Mouse (Mus musculus): ENCODE data around the gene Pank3. TPM values are rescaled to one million over a fixed set of nuclear protein-coding genes. Genes with fewer than 3 reads are reported as not detected.

Pank3 gene
- total and polyA plus RNA-seq, 3 experiments, result 18.2 to 40.2 (median 22.5) TPM

- dilution Hi-C loops (cut with MboI; ENCODE audit: extremely low pct_ligation_motif_present, extremely low pct_unique_long_range_greater_than_20kb, low sequenced_read_pairs) (no loop called here), in situ Hi-C loops (cut with MboI; ENCODE audit: low pct_ligation_motif_present, low pct_unique_long_range_greater_than_20kb, low sequenced_read_pairs) (no loop called here)
- no peaks in the 10 kb centered on the region for H3K36me3 ChIP-seq (replicated peaks in 1 of 2; ENCODE audit: control insufficient read depth in 1 of 2, insufficient read depth in 1 of 2, low read length in 1 of 2)
- H3K4me3 ChIP-seq (replicated peaks in 1 of 3; ENCODE audit: low read depth in 2 of 3, low read length in 2 of 3, poor library complexity in 1 of 3), result no peak overlapping the region
- no peak overlapping the region for H3K9ac ChIP-seq (ENCODE audit: insufficient read depth, low read depth)
- DNase-seq (ENCODE audit: extremely low read depth), result no peak
- H3K9me3 ChIP-seq (replicated peaks; ENCODE audit: low read length), result no peaks in the 10 kb centered on the region
- H3K79me2 ChIP-seq (replicated peaks; ENCODE audit: control insufficient read depth, extremely low read depth, insufficient read depth, poor library complexity, severe bottlenecking), result no peaks in the 10 kb centered on the region
- no peak for TF ChIP-seq POLR2AphosphoS2 (IDR thresholded peaks at IDR 0.05; ENCODE audit: low read depth, low read length)
- no peak for TF ChIP-seq SMC3 (IDR thresholded peaks at IDR 0.05; ENCODE audit: low read depth, low read length)
- no peak for TF ChIP-seq HCFC1 (IDR thresholded peaks at IDR 0.05; ENCODE audit: low read depth, low read length)
- no peak for TF ChIP-seq SIN3A (IDR thresholded peaks at IDR 0.05; ENCODE audit: low read length)
- no peak for TF ChIP-seq MXI1 (IDR thresholded peaks at IDR 0.05; ENCODE audit: low read depth, low read length)
- no peak for TF ChIP-seq ZC3H11A (IDR thresholded peaks at IDR 0.05; ENCODE audit: low read depth, low read length)
- no peak for TF ChIP-seq MAFK (IDR thresholded peaks at IDR 0.05; ENCODE audit: insufficient replicate concordance, low read length)
- TF ChIP-seq ELF1 (IDR thresholded peaks at IDR 0.05; ENCODE audit: low read depth, low read length), result no peak
- TF ChIP-seq NRF1 (IDR thresholded peaks at IDR 0.05; ENCODE audit: low read depth, low read length), result no peak
- no peak for TF ChIP-seq MYC (IDR thresholded peaks at IDR 0.05; ENCODE audit: low read depth, low read length)
- H3K27ac ChIP-seq (ENCODE audit: insufficient read depth, low read depth), result no peak overlapping the region
- H3K27me3 ChIP-seq (replicated peaks), result no peaks in the 10 kb centered on the region
- H3K4me2 ChIP-seq (ENCODE audit: insufficient read depth, low read depth, poor library complexity, severe bottlenecking), result no peak overlapping the region
- no peaks in the 10 kb centered on the region for H3K4me1 ChIP-seq (ENCODE audit: control insufficient read depth in 1 of 2, insufficient read depth in 2 of 2)
Observed at GRCm38 (mm10) chr11:35755546-35755945, 13.7 kb upstream of the Pank3 start.

- in situ Hi-C loops (cut with MboI; ENCODE audit: low pct_ligation_motif_present, low pct_unique_long_range_greater_than_20kb, low sequenced_read_pairs), result no loop called here
- no peaks in the 10 kb centered on the region for H3K27me3 ChIP-seq (replicated peaks)
- H3K27ac ChIP-seq (ENCODE audit: insufficient read depth, low read depth), result no peak overlapping the region
- H3K9ac ChIP-seq (ENCODE audit: insufficient read depth, low read depth), result no peak overlapping the region
- H3K4me3 ChIP-seq (replicated peaks in 1 of 3; ENCODE audit: low read depth in 2 of 3, low read length in 2 of 3, poor library complexity in 1 of 3), result no peak overlapping the region
- H3K79me2 ChIP-seq (replicated peaks; ENCODE audit: control insufficient read depth, extremely low read depth, insufficient read depth, poor library complexity, severe bottlenecking), result no peaks in the 10 kb centered on the region
- H3K36me3 ChIP-seq (replicated peaks in 1 of 2; ENCODE audit: control insufficient read depth in 1 of 2, insufficient read depth in 1 of 2, low read length in 1 of 2), result no peaks in the 10 kb centered on the region
- no peak overlapping the region for H3K4me2 ChIP-seq (ENCODE audit: insufficient read depth, low read depth, poor library complexity, severe bottlenecking)
- no peaks in the 10 kb centered on the region for H3K9me3 ChIP-seq (replicated peaks; ENCODE audit: low read length)
- no peak for DNase-seq (ENCODE audit: extremely low read depth)
- dilution Hi-C loops (cut with MboI; ENCODE audit: extremely low pct_ligation_motif_present, extremely low pct_unique_long_range_greater_than_20kb, low sequenced_read_pairs), result no loop called here
- no peaks in the 10 kb centered on the region for H3K4me1 ChIP-seq (ENCODE audit: control insufficient read depth in 1 of 2, insufficient read depth in 2 of 2)
- TF ChIP-seq CTCF (conservative IDR thresholded peaks at IDR 0.05 in 1 of 2, IDR thresholded peaks at IDR 0.05 in 1 of 2; ENCODE audit: low read depth in 2 of 2, low read length in 2 of 2) (no peak), CHD1 (IDR thresholded peaks at IDR 0.05; ENCODE audit: low read depth, low read length) (no peak), IRF4 (IDR thresholded peaks at IDR 0.05; ENCODE audit: low read depth, low read length) (no peak), MYC (IDR thresholded peaks at IDR 0.05; ENCODE audit: low read depth, low read length) (no peak), ZKSCAN1 (IDR thresholded peaks at IDR 0.05; ENCODE audit: borderline replicate concordance, low read depth, low read length) (no peak)
Observed at GRCm38 (mm10) chr11:35756411-35757303, 12.6 kb upstream of the Pank3 start.
